Mouse (Mus musculus): ENCODE measurements around the gene Nkx2-3. TPM values are rescaled to one million over a fixed set of nuclear protein-coding genes. Genes with fewer than 3 reads are reported as not detected.
A peak's percentile ranks its signal among the peaks of the same experiment; 100 is the strongest.

The Nkx2-3 gene
- polyA plus RNA-seq, 1 experiment from 2014 or later = 61.3 TPM

GRCm38 (mm10) chr19:43630466-43631251 is 18.5 kb downstream of the Nkx2-3 start:
- peak; percentile 84 for ATAC-seq
- no peak overlapping the region for H3K4me2 ChIP-seq (ENCODE audit: low read depth, low read length)
- H3K36me3 ChIP-seq (ENCODE audit: control insufficient read depth, insufficient read depth, low read length) = no peaks in the 10 kb centered on the region
- H3K27me3 ChIP-seq (replicated peaks; ENCODE audit: control insufficient read depth, insufficient read depth, low read length) = 0 out of 2 replicates have a peak, but pooled peaks cover 2% of the 10 kb centered on the region
- H3K9me3 ChIP-seq (ENCODE audit: control insufficient read depth, low read length) = no peaks in the 10 kb centered on the region
- no peak overlapping the region for H3K9ac ChIP-seq (ENCODE audit: low read depth, low read length)
- 27% methylated on average over 12 of the region's 12 CpGs for WGBS
- H3K4me3 ChIP-seq (ENCODE audit: low read length) = no peak overlapping the region
- H3K4me1 ChIP-seq (ENCODE audit: control insufficient read depth, insufficient read depth, low read length) = 0 out of 2 replicates have a peak, but pooled peaks cover 3% of the 10 kb centered on the region
- no peak overlapping the region for H3K27ac ChIP-seq (ENCODE audit: low read length)

GRCm38 (mm10) chr19:43641833-43642232 is 29.7 kb downstream of the Nkx2-3 start:
- Histone ChIP-seq H3K9me3 (ENCODE audit: control insufficient read depth, low read length) (no peaks in the 10 kb centered on the region), H3K27ac (ENCODE audit: low read length) (no peak overlapping the region), H3K4me1 (ENCODE audit: control insufficient read depth, insufficient read depth, low read length) (peaks cover 16% of the 10 kb centered on the region), H3K4me2 (ENCODE audit: low read depth, low read length) (no peak overlapping the region), H3K9ac (ENCODE audit: low read depth, low read length) (no peak overlapping the region), H3K4me3 (ENCODE audit: low read length) (no peak overlapping the region), H3K27me3 (replicated peaks; ENCODE audit: control insufficient read depth, insufficient read depth, low read length) (no peaks in the 10 kb centered on the region), H3K36me3 (ENCODE audit: control insufficient read depth, insufficient read depth, low read length) (no peaks in the 10 kb centered on the region)
- ATAC-seq = no peak
- 52% methylated on average over 11 of the region's 11 CpGs for WGBS

GRCm38 (mm10) chr19:43642843-43643242 is 30.7 kb downstream of the Nkx2-3 start:
- Histone ChIP-seq H3K4me3 (ENCODE audit: low read length) (no peak overlapping the region), H3K27ac (ENCODE audit: low read length) (no peak overlapping the region), H3K36me3 (ENCODE audit: control insufficient read depth, insufficient read depth, low read length) (no peaks in the 10 kb centered on the region), H3K9ac (ENCODE audit: low read depth, low read length) (no peak overlapping the region), H3K9me3 (ENCODE audit: control insufficient read depth, low read length) (no peaks in the 10 kb centered on the region), H3K27me3 (replicated peaks; ENCODE audit: control insufficient read depth, insufficient read depth, low read length) (no peaks in the 10 kb centered on the region), H3K4me1 (ENCODE audit: control insufficient read depth, insufficient read depth, low read length) (peaks cover 18% of the 10 kb centered on the region), H3K4me2 (ENCODE audit: low read depth, low read length) (no peak overlapping the region)
- ATAC-seq = no peak
- WGBS = 67% methylated on average over 9 of the region's 9 CpGs

GRCm38 (mm10) chr19:43645508-43645907 is 33.4 kb downstream of the Nkx2-3 start:
- no peak overlapping the region for H3K4me2 ChIP-seq (ENCODE audit: low read depth, low read length)
- no peaks in the 10 kb centered on the region for H3K27me3 ChIP-seq (replicated peaks; ENCODE audit: control insufficient read depth, insufficient read depth, low read length)
- no peak for ATAC-seq
- peaks cover 18% of the 10 kb centered on the region for H3K4me1 ChIP-seq (ENCODE audit: control insufficient read depth, insufficient read depth, low read length)
- H3K36me3 ChIP-seq (ENCODE audit: control insufficient read depth, insufficient read depth, low read length) = no peaks in the 10 kb centered on the region
- no peak overlapping the region for H3K27ac ChIP-seq (ENCODE audit: low read length)
- H3K4me3 ChIP-seq (ENCODE audit: low read length) = no peak overlapping the region
- WGBS = 88% methylated on average over 9 of the region's 9 CpGs
- no peak overlapping the region for H3K9ac ChIP-seq (ENCODE audit: low read depth, low read length)
- no peaks in the 10 kb centered on the region for H3K9me3 ChIP-seq (ENCODE audit: control insufficient read depth, low read length)

GRCm38 (mm10) chr19:43646852-43647251 is 34.7 kb downstream of the Nkx2-3 start:
- Histone ChIP-seq H3K4me1 (ENCODE audit: control insufficient read depth, insufficient read depth, low read length) (peaks cover 21% of the 10 kb centered on the region), H3K4me3 (ENCODE audit: low read length) (no peak overlapping the region), H3K36me3 (ENCODE audit: control insufficient read depth, insufficient read depth, low read length) (no peaks in the 10 kb centered on the region), H3K9ac (ENCODE audit: low read depth, low read length) (no peak overlapping the region), H3K27me3 (replicated peaks; ENCODE audit: control insufficient read depth, insufficient read depth, low read length) (no peaks in the 10 kb centered on the region), H3K9me3 (ENCODE audit: control insufficient read depth, low read length) (no peaks in the 10 kb centered on the region), H3K4me2 (ENCODE audit: low read depth, low read length) (no peak overlapping the region), H3K27ac (ENCODE audit: low read length) (0 out of 2 replicates have a peak overlapping the region, but pooled peaks have one; percentile 28)
- no peak for ATAC-seq
- 46% methylated on average over 7 of the region's 7 CpGs for WGBS

GRCm38 (mm10) chr19:43647261-43647660 is 35.1 kb downstream of the Nkx2-3 start:
- 72% methylated on average over 9 of the region's 9 CpGs for WGBS

GRCm38 (mm10) chr19:43648343-43648742 is 36.2 kb downstream of the Nkx2-3 start:
- Histone ChIP-seq H3K36me3 (ENCODE audit: control insufficient read depth, insufficient read depth, low read length) (no peaks in the 10 kb centered on the region), H3K4me1 (ENCODE audit: control insufficient read depth, insufficient read depth, low read length) (peaks cover 28% of the 10 kb centered on the region), H3K4me3 (ENCODE audit: low read length) (no peak overlapping the region), H3K27ac (ENCODE audit: low read length) (no peak overlapping the region), H3K9me3 (ENCODE audit: control insufficient read depth, low read length) (no peaks in the 10 kb centered on the region), H3K4me2 (ENCODE audit: low read depth, low read length) (no peak overlapping the region), H3K9ac (ENCODE audit: low read depth, low read length) (no peak overlapping the region), H3K27me3 (replicated peaks; ENCODE audit: control insufficient read depth, insufficient read depth, low read length) (no peaks in the 10 kb centered on the region)
- ATAC-seq = no peak
- 83% methylated on average over 4 of the region's 4 CpGs for WGBS

More at GRCm38 (mm10) chr19:43647261-43647660, 35.1 kb downstream of the Nkx2-3 start:
- Histone ChIP-seq H3K27me3 (replicated peaks; ENCODE audit: control insufficient read depth, insufficient read depth, low read length) (no peaks in the 10 kb centered on the region), H3K27ac (ENCODE audit: low read length) (no peak overlapping the region), H3K9me3 (ENCODE audit: control insufficient read depth, low read length) (no peaks in the 10 kb centered on the region), H3K9ac (ENCODE audit: low read depth, low read length) (no peak overlapping the region), H3K4me1 (ENCODE audit: control insufficient read depth, insufficient read depth, low read length) (peaks cover 24% of the 10 kb centered on the region), H3K4me3 (ENCODE audit: low read length) (no peak overlapping the region), H3K4me2 (ENCODE audit: low read depth, low read length) (no peak overlapping the region), H3K36me3 (ENCODE audit: control insufficient read depth, insufficient read depth, low read length) (no peaks in the 10 kb centered on the region)
- ATAC-seq = no peak

- Histone ChIP-seq H3K4me2 (ENCODE audit: low read depth, low read length) (peak overlapping the region; percentile 19; the same call in 1 of the 2 replicates), H3K9ac (ENCODE audit: low read depth, low read length) (peak overlapping the region; percentile 40; the same call in 1 of the 2 replicates), H3K4me1 (ENCODE audit: control insufficient read depth, insufficient read depth, low read length) (peaks cover 24% of the 10 kb centered on the region; the same call in 1 of the 2 replicates), H3K27me3 (replicated peaks; ENCODE audit: control insufficient read depth, insufficient read depth, low read length) (no peaks in the 10 kb centered on the region), H3K4me3 (ENCODE audit: low read length) (no peak overlapping the region), H3K9me3 (ENCODE audit: control insufficient read depth, low read length) (no peaks in the 10 kb centered on the region), H3K36me3 (ENCODE audit: control insufficient read depth, insufficient read depth, low read length) (no peaks in the 10 kb centered on the region), H3K27ac (ENCODE audit: low read length) (peak overlapping the region; percentile 37; the same call in 1 of the 2 replicates)
- ATAC-seq = no peak
- 33% methylated on average over 8 of the region's 8 CpGs for WGBS
Observed at GRCm38 (mm10) chr19:43651241-43651785, 39.2 kb downstream of the Nkx2-3 start.

- no peak overlapping the region for H3K27ac ChIP-seq (ENCODE audit: low read length)
- H3K4me3 ChIP-seq (ENCODE audit: low read length) = no peak overlapping the region
- no peak overlapping the region for H3K4me2 ChIP-seq (ENCODE audit: low read depth, low read length)
- H3K36me3 ChIP-seq (ENCODE audit: control insufficient read depth, insufficient read depth, low read length) = no peaks in the 10 kb centered on the region
- no peaks in the 10 kb centered on the region for H3K9me3 ChIP-seq (ENCODE audit: control insufficient read depth, low read length)
- no peak overlapping the region for H3K9ac ChIP-seq (ENCODE audit: low read depth, low read length)
- H3K4me1 ChIP-seq (ENCODE audit: control insufficient read depth, insufficient read depth, low read length) = peaks cover 15% of the 10 kb centered on the region; the same call in 1 of the 2 replicates
- WGBS = 36% methylated on average over 11 of the region's 11 CpGs
- peak; percentile 49; the same call in 1 of the 2 replicates for ATAC-seq
- H3K27me3 ChIP-seq (replicated peaks; ENCODE audit: control insufficient read depth, insufficient read depth, low read length) = no peaks in the 10 kb centered on the region
Observed at GRCm38 (mm10) chr19:43655735-43656492, 43.8 kb downstream of the Nkx2-3 start.

Data from intestine, embryonic 16.5 days (tissue).